Mouse (Mus musculus) stomach, postnatal 0 days (tissue): ENCODE results near the gene Sugp2. TPM values are rescaled to one million over a fixed set of nuclear protein-coding genes. Genes with fewer than 3 reads are reported as not detected.

Experiments used
- ATAC-seq: fragments of 200-750 bp; cut with Nextera tagmentation; 2 replicates; pipeline ENCODE4 v1.8.0; 2017; ENCODE audit not compliant: low FRiP score, low TSS enrichment
- DNase-seq: peaks from one replicate; pipeline ENCODE4 v3.0.0-alpha.2; 2016; ENCODE audit warnings: low spot score
- H3K27ac ChIP-seq: fragments of 300-500 bp; sonication (generic); replicated peaks from 2 replicates; pipeline ENCODE4 v1.5.1; 2014; ENCODE audit warnings: mild to moderate bottlenecking, control low read depth
- H3K27me3 ChIP-seq: fragments of 300-500 bp; sonication (generic); 2 replicates; pipeline ENCODE4 v1.6.1; 2014; ENCODE audit warnings: low read length; ENCODE audit not compliant: control insufficient read depth, insufficient read depth
- H3K36me3 ChIP-seq: fragments of 300-500 bp; sonication (generic); 2 replicates; pipeline ENCODE4 v1.6.1; 2014; ENCODE audit warnings: low read length, mixed read lengths; ENCODE audit not compliant: control insufficient read depth, insufficient read depth
- H3K4me1 ChIP-seq: fragments of 300-500 bp; sonication (generic); replicated peaks from 2 replicates; pipeline ENCODE4 v1.6.1; 2014; ENCODE audit warnings: antibody characterized with exemption; ENCODE audit not compliant: control insufficient read depth, insufficient read depth
- H3K4me2 ChIP-seq: fragments of 300-500 bp; sonication (generic); replicated peaks from 2 replicates; pipeline ENCODE4 v1.6.1; 2014; ENCODE audit warnings: low read depth, mild to moderate bottlenecking, control low read depth, moderate library complexity
- H3K4me3 ChIP-seq: fragments of 300-500 bp; sonication (generic); 2 replicates; pipeline ENCODE4 v1.5.1; 2014; ENCODE audit warnings: low read depth, low read length, control low read depth
- H3K9ac ChIP-seq: fragments of 300-500 bp; sonication (generic); 2 replicates; pipeline ENCODE4 v1.6.1; 2014; ENCODE audit warnings: mild to moderate bottlenecking, low read length, control low read depth, mixed read lengths
- H3K9me3 ChIP-seq: fragments of 300-500 bp; sonication (generic); 2 replicates; pipeline ENCODE4 v1.6.1; 2016; ENCODE audit warnings: low read length; ENCODE audit not compliant: control insufficient read depth
- CTCF ChIP-seq: IDR thresholded peaks from 2 replicates; pipeline ENCODE4 v1.5.1; 2016; ENCODE audit warnings: antibody characterized with exemption, low read depth, mild to moderate bottlenecking, moderate library complexity
- EP300 ChIP-seq: optimal IDR thresholded peaks from 2 replicates; pipeline ENCODE3; 2016; ENCODE audit warnings: antibody characterized with exemption
- WGBS: fragments of 180-500 bp; shearing (Covaris S2); extraction: QIAGEN DNeasy Blood & Tissue Kit; methylation state at CpG from one replicate; pipeline ENCODE4 v1.1.7; 2014; 5-methylcytosine and 5-hydroxymethylcytosine counted together
- polyA plus RNA-seq: library from polyadenylated mRNA; unstranded; fragments of >200 nt; fragmentation: Nextera tagmentation; extraction: Ambion mirVana; gene quantifications from 2 replicates; pipeline ENCODE4 v1.2.1, GENCODE M21; 2015

Sugp2 gene
- polyA plus RNA-seq, 1 experiment from 2014 or later, result 9.0 TPM

DNA sequence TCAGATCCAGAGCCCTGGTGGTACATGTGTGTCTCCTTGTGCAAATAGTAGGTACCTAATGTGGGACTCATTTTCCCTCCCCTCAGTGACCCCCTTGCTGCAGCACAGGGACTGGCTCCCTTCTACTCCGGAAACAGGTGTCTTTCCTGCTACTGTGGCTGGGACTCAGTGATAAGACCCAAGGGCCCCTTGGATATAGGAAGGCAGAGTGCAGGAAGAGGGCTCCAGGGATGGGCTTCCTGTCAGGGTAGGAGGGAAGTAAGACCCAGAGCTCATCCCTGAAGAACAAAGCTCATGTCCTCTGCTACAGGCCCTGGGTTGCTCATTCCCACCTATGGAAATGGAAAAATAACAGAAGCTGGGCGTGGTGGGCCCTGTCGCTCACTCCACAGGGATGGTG, 42.5 kb downstream of the Sugp2 start:
- Histone ChIP-seq H3K4me2 (no peak overlapping the region), H3K4me1 (no peaks in the 10 kb centered on the region), H3K9ac (no peak overlapping the region), H3K4me3 (no peak overlapping the region), H3K27me3 (no peaks in the 10 kb centered on the region), H3K9me3 (no peaks in the 10 kb centered on the region), H3K36me3 (no peaks in the 10 kb centered on the region), H3K27ac (no peak overlapping the region)
- WGBS, result 83% methylated on average over 3 of the region's 3 CpGs
- TF ChIP-seq EP300, result no peak
- TF ChIP-seq CTCF, result no peak
- ATAC-seq, result no peak; the same call in 1 of the 2 replicates
- no peak for DNase-seq

DNA sequence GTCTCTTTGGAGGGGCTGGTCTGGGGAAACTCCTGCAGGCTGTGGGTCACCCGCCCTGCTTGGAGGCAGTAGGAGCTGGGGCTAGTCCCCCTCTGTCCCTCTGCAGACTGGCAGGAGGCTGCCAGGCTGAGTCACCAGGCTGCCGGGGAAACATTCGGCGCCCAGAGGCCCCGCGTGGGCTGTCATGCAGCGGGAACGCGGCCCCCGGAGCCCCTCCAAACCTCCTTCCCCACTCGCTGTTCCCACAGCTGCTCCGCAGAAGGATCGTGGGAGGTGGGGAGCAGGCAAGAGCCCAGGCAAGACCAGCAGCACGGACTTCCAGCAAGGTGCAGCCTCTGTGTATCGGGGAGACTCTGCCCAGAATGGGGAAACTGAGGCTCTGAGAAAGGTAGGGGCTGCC, 44.1 kb downstream of the Sugp2 start:
- DNase-seq (no peak), ATAC-seq (no peak)
- Histone ChIP-seq H3K36me3 (no peaks in the 10 kb centered on the region), H3K4me2 (no peak overlapping the region), H3K27me3 (no peaks in the 10 kb centered on the region), H3K4me3 (no peak overlapping the region), H3K9ac (peak overlapping the region; percentile 31; the same call in 1 of the 2 replicates), H3K9me3 (no peaks in the 10 kb centered on the region), H3K27ac (no peak overlapping the region), H3K4me1 (no peaks in the 10 kb centered on the region)
- WGBS, result 52% methylated on average over 15 of the region's 15 CpGs
- TF ChIP-seq EP300, result no peak
- TF ChIP-seq CTCF, result no peak

DNA sequence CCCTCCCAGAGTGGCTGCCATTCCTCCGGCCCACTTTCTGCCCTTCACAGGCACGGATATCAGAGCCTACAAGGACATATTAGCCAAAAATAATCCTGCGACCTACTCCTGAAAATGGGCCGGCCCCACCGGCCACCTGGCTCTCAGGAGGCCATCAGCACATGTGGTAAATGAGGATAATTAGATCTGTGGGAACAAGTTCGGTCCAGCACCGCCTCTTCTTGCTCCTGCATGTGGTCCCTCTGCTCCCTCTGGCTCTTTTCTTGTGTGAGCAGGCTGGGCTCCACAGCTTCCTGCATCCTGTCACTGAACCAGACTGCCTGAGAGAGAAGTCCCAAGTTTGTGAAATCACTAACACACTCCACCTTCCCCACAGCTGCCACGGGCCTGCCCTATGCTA, 45.2 kb downstream of the Sugp2 start:
- Histone ChIP-seq H3K27ac (no peak overlapping the region), H3K36me3 (no peaks in the 10 kb centered on the region), H3K9ac (no peak overlapping the region), H3K27me3 (no peaks in the 10 kb centered on the region), H3K4me1 (no peaks in the 10 kb centered on the region), H3K4me2 (no peak overlapping the region), H3K4me3 (no peak overlapping the region), H3K9me3 (no peaks in the 10 kb centered on the region)
- TF ChIP-seq CTCF (no peak), EP300 (no peak)
- DNase-seq (no peak), ATAC-seq (no peak)
- 70% methylated on average over 8 of the region's 8 CpGs for WGBS

DNA sequence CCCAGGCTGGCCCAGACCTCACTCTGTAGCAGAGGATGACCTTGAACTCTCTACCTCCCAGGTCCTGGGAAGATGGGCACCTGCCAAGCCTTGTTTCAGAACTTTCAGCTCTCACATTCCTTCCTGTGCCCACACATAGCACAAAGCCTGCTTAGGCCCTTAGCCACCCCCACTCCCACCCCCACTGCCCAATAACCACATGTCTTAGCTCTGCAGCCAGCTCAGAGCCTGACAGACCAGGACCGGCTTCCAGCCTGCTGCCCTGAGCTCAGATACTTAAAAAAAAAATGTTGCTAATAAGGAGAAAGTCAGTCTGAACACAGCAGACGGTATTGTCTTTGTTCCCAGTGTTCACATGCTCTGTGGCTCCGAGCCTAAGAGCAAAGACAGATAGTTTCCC, 47.0 kb downstream of the Sugp2 start:
- Histone ChIP-seq H3K4me3 (no peak overlapping the region), H3K4me2 (no peak overlapping the region), H3K27ac (no peak overlapping the region), H3K4me1 (no peaks in the 10 kb centered on the region), H3K9me3 (no peaks in the 10 kb centered on the region), H3K36me3 (peaks cover 1% of the 10 kb centered on the region; the same call in 1 of the 2 replicates), H3K27me3 (no peaks in the 10 kb centered on the region), H3K9ac (no peak overlapping the region)
- 39% methylated on average over 3 of the region's 3 CpGs for WGBS
- DNase-seq (no peak), ATAC-seq (no peak)
- TF ChIP-seq CTCF (no peak), EP300 (no peak)

DNA sequence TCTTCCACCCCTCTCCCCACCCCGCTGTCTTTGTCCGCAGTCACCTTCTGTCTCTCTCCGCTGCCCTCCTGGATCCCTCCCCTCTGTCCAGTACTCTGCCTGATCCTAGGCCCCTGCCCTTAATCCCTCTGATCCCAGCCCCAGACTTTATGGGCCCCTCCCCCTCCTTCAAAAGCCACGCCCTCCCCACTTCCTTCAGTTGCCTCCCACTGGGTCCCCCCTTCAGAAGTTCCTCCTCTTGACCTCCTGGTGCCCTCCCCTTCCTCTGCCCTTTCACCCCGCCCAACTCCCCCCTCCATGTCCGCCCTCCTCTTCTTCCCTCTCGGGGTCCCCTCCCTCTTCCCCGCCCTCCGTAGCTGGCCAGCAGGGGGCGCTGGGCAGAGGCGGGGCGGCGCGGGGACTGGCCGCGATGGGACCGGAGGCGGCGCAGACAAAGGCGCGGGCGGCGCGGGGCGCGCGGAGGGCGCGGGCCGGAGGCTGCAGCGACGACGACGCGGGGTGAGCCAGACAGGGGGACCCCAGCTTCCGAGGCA, 48.6 kb downstream of the Sugp2 start, which contains the start of gene Homer3:
Gene Homer3 (plus strand): TSS at position 225 of the 533 bp plus-strand sequence.
- 2% methylated on average over 34 of the region's 36 CpGs for WGBS
- ATAC-seq, result peak; percentile 85

DNA sequence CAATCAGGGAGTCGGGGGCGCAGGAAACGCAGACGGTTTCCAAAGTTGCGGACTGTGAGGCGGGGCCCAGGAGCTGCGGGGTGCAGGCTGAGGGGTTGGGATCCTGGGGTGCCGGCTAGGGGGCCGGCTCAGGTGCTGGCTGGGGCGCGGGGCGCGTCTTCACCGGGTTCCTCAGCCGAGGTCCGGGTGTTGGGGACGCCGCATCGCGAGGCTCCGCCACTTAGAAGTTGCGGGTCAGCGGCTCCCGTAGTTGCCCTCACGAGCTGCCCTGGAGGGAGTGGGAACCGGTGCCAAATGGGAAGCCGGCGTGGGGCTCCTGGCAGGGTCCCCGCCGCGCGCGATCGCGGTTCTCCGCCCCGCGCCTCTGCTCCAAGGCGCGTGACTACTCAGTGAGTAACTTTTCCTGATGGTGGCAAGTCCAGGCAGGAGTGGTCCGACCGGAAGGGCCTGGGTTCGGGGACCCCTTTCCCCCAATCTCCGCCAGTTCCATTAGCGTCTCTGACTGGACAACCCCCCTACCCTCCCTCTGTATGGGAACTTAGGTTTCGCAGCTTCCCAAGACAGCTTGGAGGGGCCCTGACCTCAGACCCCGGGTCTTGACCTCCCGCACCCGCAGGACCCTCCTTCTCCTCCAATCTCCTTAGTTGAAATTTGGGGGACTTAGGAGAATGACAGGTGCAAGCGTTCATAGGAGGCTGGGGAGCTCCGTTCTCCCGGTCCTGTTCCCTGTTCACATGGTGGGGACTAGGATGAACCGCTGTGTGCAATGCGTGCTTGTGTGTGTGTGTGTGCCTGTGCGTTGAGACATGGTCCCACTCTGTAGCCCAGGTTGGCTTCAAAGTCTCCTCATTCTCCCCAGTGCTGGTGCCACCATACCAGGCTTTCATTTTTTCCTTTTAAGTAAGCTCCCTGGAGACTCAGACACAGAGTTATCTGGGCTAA, 49.4 kb downstream of the Sugp2 start:
- peak; percentile 50 for ATAC-seq
- peak overlapping the region; percentile 94 for H3K4me2 ChIP-seq
- WGBS, result 1% methylated on average over 55 of the region's 55 CpGs
- no peaks in the 10 kb centered on the region for H3K27me3 ChIP-seq
- peak overlapping the region; percentile 88 for H3K4me3 ChIP-seq
- H3K36me3 ChIP-seq, result peaks cover 3% of the 10 kb centered on the region; the same call in 1 of the 2 replicates
- no peaks in the 10 kb centered on the region for H3K4me1 ChIP-seq
- no peaks in the 10 kb centered on the region for H3K9me3 ChIP-seq
- peak overlapping the region; percentile 90 for H3K9ac ChIP-seq
- H3K27ac ChIP-seq, result peak overlapping the region; percentile 82
- no peak for TF ChIP-seq EP300
- no peak for TF ChIP-seq CTCF
- peak; percentile 46 for DNase-seq

More for the DNA sequence above, 48.6 kb downstream of the Sugp2 start, which contains the start of gene Homer3:
- TF ChIP-seq CTCF (peak; percentile 89), EP300 (no peak)
- peak; percentile 86 for DNase-seq
- H3K9ac ChIP-seq, result peak within 1 kb of the TSS; percentile 90
- H3K4me3 ChIP-seq, result peak within 1 kb of the TSS; percentile 88
- H3K4me2 ChIP-seq, result peak within 1 kb of the TSS; percentile 94
- H3K36me3 ChIP-seq, result peaks cover 3% of the 10 kb centered on the region; the same call in 1 of the 2 replicates
- H3K9me3 ChIP-seq, result no peaks in the 10 kb centered on the region
- no peaks in the 10 kb centered on the region for H3K4me1 ChIP-seq
- H3K27me3 ChIP-seq, result no peaks in the 10 kb centered on the region
- H3K27ac ChIP-seq, result peak within 1 kb of the TSS; percentile 82
